Mouse (Mus musculus): Measurements from ENCODE around the gene Kmt2d. TPM values are rescaled to one million over a fixed set of nuclear protein-coding genes. Genes with fewer than 3 reads are reported as not detected.
"Not testable (repeated sequence)": the region's sequence is repeated elsewhere in the genome, so short reads cannot be mapped to it uniquely, and the experiment has no call there.

The Kmt2d gene
- 9.9 and 10.1 TPM in 2 replicates for polyA plus RNA-seq (2015; fragmentation: Nextera tagmentation; extraction: Ambion mirVana)

GRCm38 (mm10) chr15:98871070-98871915 lies at the start of gene Kmt2d:
Kmt2d (minus strand) TSS chr15:98871204.
- WGBS: under 1% methylated on average over 83 of the region's 94 CpGs
- H3K4me1 ChIP-seq: peaks cover 48% of the 10 kb centered on the region
- H3K27ac ChIP-seq (replicated peaks): peak within 1 kb of the TSS; percentile 99

GRCm38 (mm10) chr15:98918499-98918895 lies 47.5 kb upstream of the Kmt2d start:
- not testable (repeated sequence) for H3K9me3 ChIP-seq (replicated peaks); H3K27me3 ChIP-seq (replicated peaks); ATAC-seq (ENCODE audit: low FRiP score); H3K36me3 ChIP-seq
- H3K4me2 ChIP-seq: peak overlapping the region; percentile 81
- peaks cover 30% of the 10 kb centered on the region for H3K4me1 ChIP-seq
- H3K9ac ChIP-seq (replicated peaks): peak overlapping the region; percentile 49
- WGBS: 29% methylated on average over 8 of the region's 8 CpGs
- H3K4me3 ChIP-seq (replicated peaks): peak overlapping the region; percentile 90
- peak overlapping the region; percentile 97 for H3K27ac ChIP-seq (replicated peaks)

More at GRCm38 (mm10) chr15:98871070-98871915, at the start of gene Kmt2d:
- Histone ChIP-seq H3K9me3 (replicated peaks) (no peaks in the 10 kb centered on the region), H3K9ac (replicated peaks) (peak within 1 kb of the TSS; percentile 93), H3K27me3 (replicated peaks) (no peaks in the 10 kb centered on the region), H3K36me3 (peaks cover 4% of the 10 kb centered on the region; the same call in 1 of the 2 replicates), H3K4me2 (peak within 1 kb of the TSS; percentile 99), H3K4me3 (replicated peaks) (peak within 1 kb of the TSS; percentile 61)
- ATAC-seq (ENCODE audit: low FRiP score): peak; percentile 62

GRCm38 (mm10) chr15:98917538-98918498 lies 46.8 kb upstream of the Kmt2d start, which contains the start of gene Lmbr1l:
Lmbr1l (minus strand) TSS chr15:98918231.
- H3K4me2 ChIP-seq: peak within 1 kb of the TSS; percentile 81
- H3K27me3 ChIP-seq (replicated peaks): no peaks in the 10 kb centered on the region
- ATAC-seq (ENCODE audit: low FRiP score): peak; percentile 99
- peaks cover 30% of the 10 kb centered on the region for H3K4me1 ChIP-seq
- H3K27ac ChIP-seq (replicated peaks): peak within 1 kb of the TSS; percentile 97
- H3K4me3 ChIP-seq (replicated peaks): peak within 1 kb of the TSS; percentile 90
- no peaks in the 10 kb centered on the region for H3K9me3 ChIP-seq (replicated peaks)
- under 1% methylated on average over 76 of the region's 82 CpGs for WGBS
- peaks cover 5% of the 10 kb centered on the region for H3K36me3 ChIP-seq
- peak within 1 kb of the TSS; percentile 83 for H3K9ac ChIP-seq (replicated peaks)

GRCm38 (mm10) chr15:98917091-98917490 lies 46.1 kb upstream of the Kmt2d start:
- Histone ChIP-seq H3K36me3 (peaks cover 12% of the 10 kb centered on the region), H3K9ac (replicated peaks) (peak overlapping the region; percentile 83), H3K4me3 (replicated peaks) (peak overlapping the region; percentile 90), H3K9me3 (replicated peaks) (no peaks in the 10 kb centered on the region), H3K27ac (replicated peaks) (peak overlapping the region; percentile 97), H3K27me3 (replicated peaks) (no peaks in the 10 kb centered on the region), H3K4me1 (peaks cover 30% of the 10 kb centered on the region), H3K4me2 (peak overlapping the region; percentile 81)
- ATAC-seq (ENCODE audit: low FRiP score): 0 out of 2 replicates have a peak, but pooled peaks have one; percentile 1
- 1% methylated on average over 14 of the region's 14 CpGs for WGBS

DNA sequence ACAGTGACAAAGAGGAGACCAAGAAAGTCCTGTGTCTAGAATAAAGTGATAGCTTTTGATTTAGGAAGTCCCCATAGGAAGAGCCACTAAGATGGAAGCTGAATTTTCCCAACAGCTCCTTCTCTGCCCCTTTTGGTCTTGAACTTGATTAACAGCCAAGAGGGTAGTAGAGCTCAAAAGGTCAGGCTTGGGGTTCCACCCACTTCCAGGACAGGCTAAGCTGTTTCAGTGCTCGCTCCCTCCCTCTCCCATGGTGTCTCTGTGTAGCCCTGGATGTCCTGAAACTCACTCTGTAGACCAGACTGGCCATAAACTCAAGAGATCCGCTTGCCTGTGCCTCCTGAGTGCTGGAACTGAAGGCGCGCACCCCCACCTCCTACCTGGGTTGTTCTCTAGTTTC lies 45.0 kb upstream of the Kmt2d start:
- Histone ChIP-seq H3K9me3 (replicated peaks) (no peaks in the 10 kb centered on the region), H3K36me3 (peaks cover 23% of the 10 kb centered on the region), H3K27me3 (replicated peaks) (no peaks in the 10 kb centered on the region), H3K4me3 (replicated peaks) (peak overlapping the region; percentile 90), H3K27ac (replicated peaks) (no peak overlapping the region), H3K4me2 (peak overlapping the region; percentile 81), H3K4me1 (peaks cover 30% of the 10 kb centered on the region), H3K9ac (replicated peaks) (peak overlapping the region; percentile 83)
- no peak for ATAC-seq (ENCODE audit: low FRiP score)
- 79% methylated on average over 4 of the region's 4 CpGs for whole genome bisulfite sequencing

- Histone ChIP-seq H3K27me3 (replicated peaks) (no peaks in the 10 kb centered on the region), H3K4me1 (peaks cover 30% of the 10 kb centered on the region), H3K36me3 (peaks cover 33% of the 10 kb centered on the region), H3K27ac (replicated peaks) (no peak overlapping the region), H3K4me3 (replicated peaks) (no peak overlapping the region), H3K4me2 (no peak overlapping the region), H3K9ac (replicated peaks) (no peak overlapping the region), H3K9me3 (replicated peaks) (no peaks in the 10 kb centered on the region)
- no peak for ATAC-seq (ENCODE audit: low FRiP score)
- WGBS: 96% methylated on average over 6 of the region's 6 CpGs
Observed at GRCm38 (mm10) chr15:98914903-98915302, 43.9 kb upstream of the Kmt2d start.

DNA sequence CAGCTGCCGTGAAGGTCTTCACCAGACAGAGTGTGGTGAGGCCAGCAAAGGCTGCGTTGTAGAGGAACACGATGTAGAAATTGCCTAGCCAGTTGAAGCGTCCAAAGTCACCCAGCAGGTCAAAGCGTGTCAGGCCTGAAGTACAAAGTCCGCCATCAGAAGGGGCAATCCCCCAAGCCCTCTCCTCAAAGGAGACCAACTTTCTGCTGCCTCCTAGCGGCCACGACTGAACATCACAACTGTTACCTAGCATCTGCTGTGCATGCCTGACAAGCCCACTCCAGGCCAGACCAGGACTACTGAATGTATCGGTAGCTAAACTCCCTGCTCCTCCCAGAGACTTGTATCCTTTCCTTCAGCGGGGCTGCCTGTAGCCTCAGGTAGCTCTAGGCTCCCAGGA lies 33.7 kb upstream of the Kmt2d start:
- Histone ChIP-seq H3K36me3 (peaks cover 58% of the 10 kb centered on the region), H3K9ac (replicated peaks) (no peak overlapping the region), H3K27me3 (replicated peaks) (peaks cover 11% of the 10 kb centered on the region), H3K4me3 (replicated peaks) (no peak overlapping the region), H3K27ac (replicated peaks) (no peak overlapping the region), H3K4me2 (no peak overlapping the region), H3K9me3 (replicated peaks) (no peaks in the 10 kb centered on the region), H3K4me1 (no peaks in the 10 kb centered on the region)
- WGBS: 27% methylated on average over 10 of the region's 10 CpGs
- ATAC-seq (ENCODE audit: low FRiP score): no peak

- Histone ChIP-seq H3K27ac (replicated peaks) (no peak overlapping the region), H3K27me3 (replicated peaks) (peaks cover 32% of the 10 kb centered on the region), H3K4me3 (replicated peaks) (no peak overlapping the region), H3K9ac (replicated peaks) (no peak overlapping the region), H3K4me1 (peaks cover 10% of the 10 kb centered on the region), H3K9me3 (replicated peaks) (no peaks in the 10 kb centered on the region), H3K4me2 (no peak overlapping the region), H3K36me3 (peaks cover 37% of the 10 kb centered on the region)
- no peak for ATAC-seq (ENCODE audit: low FRiP score)
- WGBS: 96% methylated on average over 2 of the region's 2 CpGs
Observed at GRCm38 (mm10) chr15:98902600-98902999, 31.6 kb upstream of the Kmt2d start.

GRCm38 (mm10) chr15:98901530-98901929 lies 30.5 kb upstream of the Kmt2d start:
- Histone ChIP-seq H3K4me1 (peaks cover 13% of the 10 kb centered on the region), H3K27ac (replicated peaks) (no peak overlapping the region), H3K9me3 (replicated peaks) (no peaks in the 10 kb centered on the region), H3K9ac (replicated peaks) (no peak overlapping the region), H3K27me3 (replicated peaks) (peaks cover 42% of the 10 kb centered on the region), H3K4me3 (replicated peaks) (no peak overlapping the region), H3K4me2 (no peak overlapping the region), H3K36me3 (peaks cover 27% of the 10 kb centered on the region)
- 68% methylated on average over 1 of the region's 1 CpGs for WGBS
- no peak for ATAC-seq (ENCODE audit: low FRiP score)

GRCm38 (mm10) chr15:98897928-98898800 lies 27.2 kb upstream of the Kmt2d start, which contains the start of gene Dhh:
Dhh (minus strand) TSS chr15:98898540.
- Histone ChIP-seq H3K4me2 (peak within 1 kb of the TSS; percentile 36), H3K27ac (replicated peaks) (no peak within 1 kb of the TSS), H3K9me3 (replicated peaks) (no peaks in the 10 kb centered on the region), H3K4me1 (peaks cover 43% of the 10 kb centered on the region), H3K27me3 (replicated peaks) (peaks cover 76% of the 10 kb centered on the region), H3K36me3 (peaks cover 4% of the 10 kb centered on the region; the same call in 1 of the 2 replicates), H3K4me3 (replicated peaks) (peak within 1 kb of the TSS; percentile 22), H3K9ac (replicated peaks) (0 out of 2 replicates have a peak within 1 kb of the TSS, but pooled peaks have one; percentile 17)
- 1% methylated on average over 39 of the region's 41 CpGs for WGBS
- ATAC-seq (ENCODE audit: low FRiP score): no peak
